Mouse (Mus musculus) liver, embryonic 16.5 days (tissue): ENCODE data around the gene Rad54l. TPM values are rescaled to one million over a fixed set of nuclear protein-coding genes. Genes with fewer than 3 reads are reported as not detected.

Experiments used
- ATAC-seq: fragments of 200-750 bp; cut with Nextera tagmentation; 2 replicates; pipeline ENCODE4 v1.8.0; 2017; ENCODE audit warnings: low read depth, mild to moderate bottlenecking, moderate number of reproducible peaks, moderate library complexity
- H3K27ac ChIP-seq: fragments of 300-500 bp; sonication (generic); 2 replicates; pipeline ENCODE4 v1.5.1; 2014; ENCODE audit warnings: mild to moderate bottlenecking, low read length
- H3K27me3 ChIP-seq: fragments of 300-500 bp; sonication (generic); 2 replicates; pipeline ENCODE4 v1.6.1; 2014; ENCODE audit warnings: low read depth, low read length, mixed read lengths; ENCODE audit not compliant: control insufficient read depth, insufficient read depth
- H3K36me3 ChIP-seq: fragments of 300-500 bp; sonication (generic); 2 replicates; pipeline ENCODE4 v1.6.1; 2014; ENCODE audit warnings: mild to moderate bottlenecking; ENCODE audit not compliant: control insufficient read depth, insufficient read depth
- H3K4me1 ChIP-seq: fragments of 300-500 bp; sonication (generic); 2 replicates; pipeline ENCODE4 v1.6.1; 2014; ENCODE audit warnings: low read depth, low read length, mixed read lengths; ENCODE audit not compliant: control insufficient read depth
- H3K4me2 ChIP-seq: fragments of 300-500 bp; sonication (generic); 2 replicates; pipeline ENCODE4 v1.6.1; 2014; ENCODE audit warnings: low read depth, low read length, mixed read lengths
- H3K4me3 ChIP-seq: fragments of 300-500 bp; sonication (generic); 2 replicates; pipeline ENCODE4 v1.5.1; 2014; ENCODE audit warnings: low read depth, mild to moderate bottlenecking, low read length
- H3K9ac ChIP-seq: fragments of 300-500 bp; sonication (generic); 2 replicates; pipeline ENCODE4 v1.6.1; 2014; ENCODE audit warnings: low read depth, low read length
- H3K9me3 ChIP-seq: fragments of 300-500 bp; sonication (generic); replicated peaks from 2 replicates; pipeline ENCODE4 v1.6.1; 2016; ENCODE audit warnings: low read length; ENCODE audit not compliant: control insufficient read depth
- WGBS: fragments of 180-500 bp; shearing (Covaris S2); extraction: QIAGEN DNeasy Blood & Tissue Kit; methylation state at CpG from one replicate; pipeline ENCODE4 v1.1.7; 2014; ENCODE audit not compliant: insufficient replicate concordance; 5-methylcytosine and 5-hydroxymethylcytosine counted together
- polyA plus RNA-seq: library from polyadenylated mRNA; unstranded; fragments of >200 nt; fragmentation: Nextera tagmentation; extraction: Ambion mirVana; gene quantifications from 2 replicates; pipeline ENCODE4 v1.2.1, GENCODE M21; 2015

The Rad54l gene
- polyA plus RNA-seq, result 23.1 and 23.7 TPM in 2 replicates

DNA sequence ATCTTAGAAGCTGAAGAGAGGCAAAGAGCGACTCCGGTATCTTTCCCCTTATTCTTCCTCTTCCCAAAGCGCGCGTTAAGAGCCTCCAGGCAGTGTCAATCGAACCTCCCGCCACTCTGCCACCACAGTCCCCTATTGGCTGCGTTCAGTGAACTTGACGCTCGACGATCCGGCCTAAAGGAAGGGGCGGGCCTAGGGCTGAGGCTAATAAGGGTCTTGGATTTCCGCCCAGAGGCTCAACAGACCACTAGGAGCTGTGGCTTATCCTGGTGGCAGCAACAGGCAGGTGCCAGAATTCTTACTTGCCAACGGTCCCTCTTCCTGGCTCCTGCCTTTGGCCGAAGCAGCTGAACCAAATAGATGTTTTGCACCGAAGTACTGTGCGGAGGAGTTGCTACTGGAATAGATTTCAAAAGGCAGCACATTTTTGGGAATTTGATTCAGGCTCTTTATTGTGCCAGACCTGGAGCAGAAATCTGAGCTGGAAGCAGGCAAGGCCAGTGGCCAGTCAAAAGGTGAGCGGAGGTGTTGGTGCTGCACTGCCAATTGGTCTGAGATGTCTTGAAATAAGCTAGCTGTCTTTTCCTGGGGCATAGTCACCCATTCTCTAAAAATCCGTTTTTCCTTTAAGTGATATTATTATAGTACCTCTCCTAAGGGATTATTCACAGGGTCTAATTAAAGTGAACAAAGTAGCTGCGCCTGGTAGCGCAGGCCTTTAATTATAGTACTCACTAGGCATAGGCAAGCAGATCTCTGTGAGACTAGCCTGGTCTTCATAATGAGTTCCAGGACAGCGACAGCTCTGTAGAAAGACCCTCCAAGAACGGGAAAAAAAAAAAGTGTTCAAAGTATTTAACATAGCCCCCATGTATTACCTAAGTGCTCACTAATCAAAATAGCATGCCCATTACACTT is at the start of gene Rad54l, which contains the start of gene Pomgnt1:
Gene Rad54l (minus strand): TSS at position 89 of the 918 bp plus-strand sequence.
Gene Pomgnt1 (plus strand): TSS at position 239 of the 918 bp plus-strand sequence.
- 5% methylated on average over 24 of the region's 24 CpGs for WGBS
- Histone ChIP-seq H3K9ac (peak within 1 kb of the TSS; percentile 70), H3K9me3 (no peaks in the 10 kb centered on the region), H3K36me3 (no peaks in the 10 kb centered on the region), H3K4me2 (peak within 1 kb of the TSS; percentile 68), H3K27ac (peak within 1 kb of the TSS; percentile 75), H3K4me1 (peaks cover 28% of the 10 kb centered on the region), H3K4me3 (peak within 1 kb of the TSS; percentile 78), H3K27me3 (no peaks in the 10 kb centered on the region)
- peak; percentile 99 for ATAC-seq

DNA sequence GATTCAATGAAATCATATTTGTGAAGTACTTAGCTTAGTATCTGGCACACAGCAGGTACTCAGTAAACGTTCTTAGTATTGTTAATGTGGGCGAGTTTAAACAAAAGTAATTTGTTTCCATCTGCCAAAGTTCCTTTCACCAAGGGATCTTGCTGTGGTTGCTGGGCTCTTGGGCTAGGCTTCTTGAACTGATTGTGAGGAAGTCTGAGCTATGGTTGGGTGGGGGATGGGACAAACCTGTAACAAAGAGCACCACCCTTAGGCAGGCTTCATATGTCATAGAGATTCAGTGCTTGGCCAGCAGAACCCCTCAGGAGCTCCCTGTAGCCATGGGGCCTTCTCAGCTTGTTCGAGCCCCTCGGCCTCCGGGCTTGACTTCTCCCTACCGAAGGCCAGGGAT is 49.6 kb upstream of the Rad54l start, which contains the start of the genes 1700042G07Rik and Gm49337:
Gene 1700042G07Rik (plus strand): TSS at position 301 of the 400 bp plus-strand sequence.
Gene Gm49337 (plus strand): TSS at position 313 of the 400 bp plus-strand sequence.
- H3K4me1 ChIP-seq, result peaks cover 22% of the 10 kb centered on the region
- H3K4me2 ChIP-seq, result no peak within 1 kb of the TSS
- H3K9me3 ChIP-seq, result no peaks in the 10 kb centered on the region
- H3K27ac ChIP-seq, result no peak within 1 kb of the TSS
- ATAC-seq, result no peak
- WGBS, result 73% methylated on average over 6 of the region's 6 CpGs
- no peak within 1 kb of the TSS for H3K9ac ChIP-seq
- H3K36me3 ChIP-seq, result no peaks in the 10 kb centered on the region
- H3K27me3 ChIP-seq, result peaks cover 6% of the 10 kb centered on the region
- H3K4me3 ChIP-seq, result no peak within 1 kb of the TSS

DNA sequence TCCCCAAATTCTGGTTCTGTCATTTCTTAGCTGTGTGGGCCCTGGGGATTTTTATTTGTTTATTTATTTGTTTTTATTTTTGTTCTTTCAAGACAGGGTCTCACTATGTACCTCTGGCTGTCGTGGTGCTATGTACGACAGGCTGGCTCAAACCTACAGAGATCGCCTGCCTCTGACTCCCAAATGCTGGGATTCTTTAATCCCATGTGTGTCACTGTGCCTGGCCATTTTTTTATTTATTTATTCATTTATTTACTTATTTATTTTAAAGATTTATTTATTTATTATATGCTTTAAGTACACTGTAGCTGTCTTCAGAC is 45.8 kb upstream of the Rad54l start:
- Histone ChIP-seq H3K9me3 (no peaks in the 10 kb centered on the region), H3K4me2 (no peak overlapping the region), H3K4me1 (no peaks in the 10 kb centered on the region; the same call in none of the 2 replicates), H3K27ac (no peak overlapping the region), H3K9ac (no peak overlapping the region), H3K4me3 (no peak overlapping the region), H3K36me3 (no peaks in the 10 kb centered on the region), H3K27me3 (no peaks in the 10 kb centered on the region)
- ATAC-seq, result no peak
- WGBS, result 59% methylated on average over 3 of the region's 3 CpGs

DNA sequence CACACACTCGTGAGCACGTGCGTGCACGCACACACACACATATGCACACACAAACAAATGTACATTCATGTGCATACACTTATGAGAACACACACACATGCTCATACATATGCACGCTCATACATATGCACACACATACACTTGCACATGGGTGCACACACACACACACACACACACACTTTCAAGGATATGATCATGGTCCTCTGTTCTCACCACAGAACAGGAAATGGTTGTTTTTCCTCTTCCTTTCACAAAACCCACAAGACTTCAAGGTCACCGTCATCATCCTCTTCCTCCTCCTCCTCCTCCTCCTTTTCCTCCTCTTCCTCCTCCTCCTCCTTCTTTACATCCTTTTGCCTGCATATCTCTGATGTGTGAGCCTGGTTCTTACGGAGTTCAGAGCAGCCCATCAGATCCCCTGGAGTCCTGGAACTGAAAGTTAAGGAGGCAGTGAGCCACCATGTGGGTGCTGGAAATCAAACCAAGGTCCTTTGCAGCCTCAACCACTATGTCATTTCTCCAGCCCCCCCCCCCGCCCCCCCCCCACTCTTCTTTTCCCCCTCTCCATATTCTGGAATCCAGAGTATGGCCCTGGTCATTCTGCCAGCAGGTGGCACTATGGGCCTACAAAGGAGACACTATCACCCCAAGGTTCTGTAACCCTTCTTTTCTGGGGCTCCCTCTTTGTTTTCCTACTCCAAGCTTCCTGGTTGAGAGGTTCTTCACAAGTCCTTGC is 45.3 kb upstream of the Rad54l start:
- H3K9me3 ChIP-seq, result no peaks in the 10 kb centered on the region
- H3K4me2 ChIP-seq, result no peak overlapping the region
- 58% methylated on average over 7 of the region's 8 CpGs for WGBS
- H3K9ac ChIP-seq, result no peak overlapping the region
- no peaks in the 10 kb centered on the region for H3K27me3 ChIP-seq
- no peak overlapping the region for H3K4me3 ChIP-seq
- H3K36me3 ChIP-seq, result no peaks in the 10 kb centered on the region
- ATAC-seq, result peak; percentile 39; the same call in 1 of the 2 replicates
- no peaks in the 10 kb centered on the region; the same call in 1 of the 2 replicates for H3K4me1 ChIP-seq
- H3K27ac ChIP-seq, result no peak overlapping the region

DNA sequence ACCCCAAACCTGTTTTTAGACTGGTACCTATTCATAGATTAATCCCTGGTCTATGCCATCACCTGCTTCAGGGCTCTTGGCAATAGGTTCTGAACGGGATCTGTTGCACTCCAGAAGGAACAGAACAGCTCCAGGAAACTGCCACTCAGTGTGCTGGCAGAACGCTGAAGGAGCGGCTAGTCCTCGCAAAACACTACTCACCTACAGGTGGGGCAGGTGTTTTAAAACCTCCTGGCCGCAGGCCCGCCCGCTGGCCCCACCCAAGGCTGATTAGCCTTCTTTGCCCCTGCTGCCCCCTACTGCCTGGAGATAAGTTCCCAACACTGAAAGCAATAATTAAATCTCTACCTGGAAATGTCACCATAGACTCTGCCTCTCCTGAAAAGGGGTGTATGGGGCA is 43.9 kb upstream of the Rad54l start, which contains the start of gene Tspan1:
Gene Tspan1 (minus strand): TSS at position 198 of the 400 bp plus-strand sequence.
- no peak within 1 kb of the TSS for H3K27ac ChIP-seq
- 21% methylated on average over 7 of the region's 7 CpGs for WGBS
- no peak within 1 kb of the TSS for H3K4me2 ChIP-seq
- no peaks in the 10 kb centered on the region for H3K36me3 ChIP-seq
- no peak within 1 kb of the TSS for H3K9ac ChIP-seq
- H3K4me1 ChIP-seq, result no peaks in the 10 kb centered on the region; the same call in none of the 2 replicates
- no peaks in the 10 kb centered on the region for H3K27me3 ChIP-seq
- no peak for ATAC-seq
- H3K4me3 ChIP-seq, result no peak within 1 kb of the TSS
- H3K9me3 ChIP-seq, result no peaks in the 10 kb centered on the region

DNA sequence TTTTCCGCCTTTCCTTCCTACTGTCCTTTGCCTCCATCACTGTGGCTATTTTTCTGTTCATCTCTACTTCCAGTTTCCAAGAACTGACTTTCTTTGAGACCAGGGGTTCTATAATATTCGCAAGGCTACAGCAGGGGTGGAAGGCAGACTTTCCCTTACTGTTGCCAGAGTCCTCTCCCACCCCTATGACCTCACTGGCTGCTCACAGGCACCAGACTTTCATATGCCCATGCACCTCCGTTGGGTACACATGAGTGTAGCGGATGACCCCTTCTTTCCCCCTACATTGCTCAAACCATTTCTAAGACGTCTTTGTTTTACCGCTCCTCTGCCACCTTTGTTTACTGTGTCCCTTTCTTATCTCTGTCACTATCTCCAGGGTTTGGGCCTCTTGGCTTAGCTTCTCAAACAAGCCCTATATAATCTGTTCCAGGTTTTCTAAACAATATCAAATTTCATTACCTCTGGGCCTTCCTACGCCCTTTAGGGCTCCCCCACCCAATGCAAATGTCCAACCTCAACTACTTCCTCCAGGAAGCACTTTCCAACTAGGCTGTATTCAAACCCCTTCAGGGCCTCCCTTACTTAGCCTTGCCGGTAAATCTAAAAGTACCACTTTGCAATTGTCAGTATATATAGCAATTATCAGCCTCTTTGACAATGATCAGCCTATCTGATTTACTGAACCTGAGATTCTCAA is 42.4 kb upstream of the Rad54l start:
- Histone ChIP-seq H3K27ac (no peak overlapping the region), H3K27me3 (no peaks in the 10 kb centered on the region), H3K9me3 (no peaks in the 10 kb centered on the region), H3K4me3 (no peak overlapping the region), H3K4me2 (no peak overlapping the region), H3K9ac (no peak overlapping the region), H3K4me1 (peaks cover 2% of the 10 kb centered on the region), H3K36me3 (no peaks in the 10 kb centered on the region)
- WGBS, result 43% methylated on average over 8 of the region's 8 CpGs
- ATAC-seq, result no peak

DNA sequence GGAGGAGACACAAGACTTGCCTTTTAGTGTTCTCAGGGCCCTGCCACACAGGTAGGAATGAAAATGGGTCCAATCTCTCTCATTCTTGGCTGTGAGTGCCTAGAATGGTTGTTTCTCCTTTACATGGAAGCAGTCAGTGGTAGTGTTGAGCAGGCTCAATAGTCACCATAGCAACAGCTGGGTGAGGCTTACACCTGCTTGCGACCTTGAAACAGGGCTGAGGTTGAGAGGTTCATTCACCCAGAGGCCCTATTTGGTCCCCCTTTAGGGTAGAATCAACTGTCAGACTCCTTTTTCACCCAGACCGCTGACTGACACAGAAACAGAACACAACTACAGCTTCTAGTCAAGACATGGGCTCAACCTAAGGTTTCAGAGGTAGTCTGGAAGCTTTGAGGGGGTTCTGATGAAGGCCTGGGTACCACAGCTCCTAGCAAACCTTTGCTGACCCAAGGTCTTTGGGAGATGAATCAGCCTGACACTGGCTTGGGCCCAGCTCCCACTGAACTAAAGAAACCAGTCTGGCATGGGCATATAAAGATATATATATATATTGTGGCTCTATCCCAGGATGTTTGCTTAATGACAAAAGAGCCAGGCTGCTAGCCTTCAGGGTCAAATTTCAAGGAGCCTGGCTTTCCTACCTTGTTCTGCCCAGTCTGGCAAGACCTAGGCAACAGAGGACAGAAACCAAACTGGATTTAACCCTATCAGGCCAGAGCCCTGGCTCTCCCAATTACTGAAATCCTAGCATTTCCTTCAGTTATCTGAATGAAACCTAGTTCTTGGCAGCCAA is 41.5 kb upstream of the Rad54l start:
- H3K27ac ChIP-seq, result no peak overlapping the region

DNA sequence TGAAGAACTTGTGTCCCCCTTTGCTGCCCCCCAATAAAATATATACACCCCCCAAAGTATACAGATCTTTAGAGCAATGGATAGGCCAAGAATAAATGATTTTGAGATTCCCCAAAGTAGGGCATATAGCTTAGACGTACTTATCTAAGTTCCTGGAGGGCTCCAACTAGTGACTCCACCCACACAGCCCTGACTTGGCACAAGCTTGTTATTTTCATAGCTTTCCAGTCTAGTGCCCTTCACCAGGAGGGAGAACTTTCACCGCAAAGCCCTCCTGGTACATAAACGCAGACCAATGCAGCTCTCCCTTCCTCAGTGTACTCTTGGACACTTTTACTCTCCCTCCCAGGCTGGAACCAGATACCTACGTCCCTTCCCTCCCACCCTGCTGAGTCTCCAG is 38.7 kb upstream of the Rad54l start:
- peaks cover 2% of the 10 kb centered on the region; the same call in 1 of the 2 replicates for H3K36me3 ChIP-seq
- 56% methylated on average over 4 of the region's 4 CpGs for WGBS
- no peak overlapping the region for H3K27ac ChIP-seq
- no peak overlapping the region for H3K4me3 ChIP-seq
- H3K4me1 ChIP-seq, result peaks cover 2% of the 10 kb centered on the region; the same call in 1 of the 2 replicates
- no peak overlapping the region for H3K9ac ChIP-seq
- H3K4me2 ChIP-seq, result no peak overlapping the region
- H3K9me3 ChIP-seq, result no peaks in the 10 kb centered on the region
- ATAC-seq, result 0 out of 2 replicates have a peak, but pooled peaks have one; percentile 30
- H3K27me3 ChIP-seq, result no peaks in the 10 kb centered on the region

More for the DNA sequence above, 41.5 kb upstream of the Rad54l start:
- Histone ChIP-seq H3K4me2 (no peak overlapping the region), H3K9ac (no peak overlapping the region), H3K4me3 (no peak overlapping the region), H3K9me3 (no peaks in the 10 kb centered on the region), H3K27me3 (no peaks in the 10 kb centered on the region), H3K4me1 (peaks cover 2% of the 10 kb centered on the region), H3K36me3 (no peaks in the 10 kb centered on the region)
- WGBS, result 74% methylated on average over 2 of the region's 2 CpGs
- no peak for ATAC-seq
